In the genomic region with DNA sequence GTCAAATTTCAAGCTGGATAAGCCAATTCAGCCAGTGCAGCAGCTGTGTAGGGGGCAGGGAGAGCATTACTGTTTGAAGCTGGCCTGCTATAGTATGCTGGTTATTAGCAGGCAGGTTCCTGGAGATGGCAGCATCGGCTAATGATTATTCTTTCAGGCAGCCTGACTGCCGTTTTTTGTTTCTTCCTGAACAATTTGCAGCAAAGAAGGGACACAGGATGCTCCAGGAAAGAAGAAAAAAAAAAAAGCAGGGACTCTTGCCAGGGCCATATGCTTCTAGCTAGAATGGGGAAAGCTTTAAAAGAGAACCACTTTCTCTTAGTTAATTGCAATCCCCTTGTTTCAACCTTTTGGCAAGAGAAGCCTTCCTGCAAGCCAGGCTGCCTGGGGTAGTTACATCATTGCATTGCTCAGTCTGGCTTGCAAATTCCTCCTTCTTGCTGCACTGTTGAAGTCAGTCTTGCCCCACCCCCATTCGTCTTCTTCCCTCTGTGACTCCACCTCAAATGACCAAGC, we compare ENCODE assay signal across 9 mouse cellular contexts.
DNase-seq lines count a peak whose midpoint lies in the region; ATAC-seq and TF ChIP-seq lines count a peak whose summit lies in the region.
"Had no signal": no experiment of that assay in that cellular context is flagged by ENCODE, and none has a peak within 500 bp of the region (broad histone marks: within the 10 kb centered on the region; RNA-seq: fewer than 3 reads in every experiment).

No protein-coding gene starts in this region.

- peak; percentile 91 for ATAC-seq in forebrain, embryonic 13.5 days
- peak; percentile 72 for ATAC-seq in hindbrain, embryonic 11.5 days (ENCODE audit: low FRiP score)
- peak; percentile 80 for ATAC-seq in limb, embryonic 14.5 days (ENCODE audit: low FRiP score, low read depth)
- no peak for ATAC-seq in inflammation-experienced regulatory T-cells, adult 6 months

- peak; percentile 14 for DNase-seq in adrenal gland, postnatal 10 days
- DNase-seq in adrenal gland, adult 18-20 months (ENCODE audit: low spot score in 2 of 2), result no peak
- peak; percentile 41 for DNase-seq in cerebellum, adult 11 months
- peak; percentile 41 for DNase-seq in hindbrain, embryonic 11.5 days (ENCODE audit: low spot score)
- DNase-seq in limb, embryonic 14.5 days (ENCODE audit: low spot score), result peak; percentile 66
- peak; percentile 8 for DNase-seq in right cerebral cortex, postnatal 4 days

- H3K4me2 ChIP-seq in forebrain, embryonic 13.5 days, result no peak overlapping the region; the same call in 1 of the 2 replicates
- H3K4me2 ChIP-seq in hindbrain, embryonic 11.5 days (replicated peaks; ENCODE audit: low read depth, low read length), result no peak overlapping the region
- H3K4me2 ChIP-seq in limb, embryonic 14.5 days (replicated peaks; ENCODE audit: low read depth, low read length, severe bottlenecking), result no peak overlapping the region

- H3K27ac ChIP-seq in forebrain, embryonic 13.5 days, result peak overlapping the region; percentile 66
- H3K27ac ChIP-seq in hindbrain, embryonic 11.5 days (ENCODE audit: low read depth, low read length), result no peak overlapping the region
- no peak overlapping the region for H3K27ac ChIP-seq in limb, embryonic 14.5 days (replicated peaks; ENCODE audit: low read depth, low read length)

- H3K4me1 ChIP-seq in forebrain, embryonic 13.5 days, result peaks cover 11% of the 10 kb centered on the region
- no peaks in the 10 kb centered on the region for H3K4me1 ChIP-seq in hindbrain, embryonic 11.5 days (replicated peaks; ENCODE audit: control insufficient read depth, insufficient read depth, low read length)
- no peaks in the 10 kb centered on the region for H3K4me1 ChIP-seq in limb, embryonic 14.5 days (ENCODE audit: control insufficient read depth, insufficient read depth, low read length)

- no peak overlapping the region for H3K4me3 ChIP-seq in forebrain, embryonic 13.5 days
- H3K4me3 ChIP-seq in hindbrain, embryonic 11.5 days (ENCODE audit: low read depth, low read length), result no peak overlapping the region
- no peak overlapping the region for H3K4me3 ChIP-seq in limb, embryonic 14.5 days (replicated peaks; ENCODE audit: low read length)
- H3K4me3 ChIP-seq: erythroblast, embryonic 14.5 days had no signal

- no peaks in the 10 kb centered on the region for H3K27me3 ChIP-seq in forebrain, embryonic 13.5 days
- H3K27me3 ChIP-seq in hindbrain, embryonic 11.5 days (ENCODE audit: control insufficient read depth, insufficient read depth, low read length), result no peaks in the 10 kb centered on the region
- no peaks in the 10 kb centered on the region for H3K27me3 ChIP-seq in limb, embryonic 14.5 days (ENCODE audit: control insufficient read depth, insufficient read depth, low read length)

- no peak overlapping the region for H3K9ac ChIP-seq in forebrain, embryonic 13.5 days
- no peak overlapping the region for H3K9ac ChIP-seq in hindbrain, embryonic 11.5 days (ENCODE audit: low read depth, low read length)
- no peak overlapping the region for H3K9ac ChIP-seq in limb, embryonic 14.5 days (ENCODE audit: low read depth, low read length, severe bottlenecking)

- no peaks in the 10 kb centered on the region for H3K9me3 ChIP-seq in forebrain, embryonic 13.5 days (replicated peaks)
- no peaks in the 10 kb centered on the region for H3K9me3 ChIP-seq in hindbrain, embryonic 11.5 days (ENCODE audit: control insufficient read depth, low read length)
- no peaks in the 10 kb centered on the region for H3K9me3 ChIP-seq in limb, embryonic 14.5 days (ENCODE audit: control insufficient read depth, low read length)

- TF ChIP-seq POLR2A in limb, embryonic 14.5 days (IDR thresholded peaks at IDR 0.05; ENCODE audit: borderline replicate concordance, extremely low read depth, insufficient read depth, insufficient read length), result no peak

- 22% methylated on average over 3 of the region's 3 CpGs for WGBS in forebrain, embryonic 13.5 days
- 23% methylated on average over 3 of the region's 3 CpGs for WGBS in hindbrain, embryonic 11.5 days
- 18% methylated on average over 3 of the region's 3 CpGs for WGBS in limb, embryonic 14.5 days

- no peaks in the 10 kb centered on the region for H3K36me3 ChIP-seq in forebrain, embryonic 13.5 days (ENCODE audit: poor library complexity, severe bottlenecking)
- H3K36me3 ChIP-seq in hindbrain, embryonic 11.5 days (ENCODE audit: control insufficient read depth, insufficient read depth, low read length), result no peaks in the 10 kb centered on the region
- no peaks in the 10 kb centered on the region for H3K36me3 ChIP-seq in limb, embryonic 14.5 days (ENCODE audit: control insufficient read depth, insufficient read depth, low read length)

Comparison
In these comparisons a context has a peak if more than half of its experiments do, and no peak if none do; other contexts are left out.
1. DNase-seq: peak in adrenal gland, postnatal 10 days (single experiment), cerebellum, adult 11 months (single experiment), hindbrain, embryonic 11.5 days (single experiment), limb, embryonic 14.5 days (single experiment) and right cerebral cortex, postnatal 4 days (single experiment); none in adrenal gland, adult 18-20 months (0 of 2).